Mouse (Mus musculus): ENCODE data around the gene Slc16a8. TPM values are rescaled to one million over a fixed set of nuclear protein-coding genes. Genes with fewer than 3 reads are reported as not detected.
A peak's percentile ranks its signal among the peaks of the same experiment; 100 is the strongest.

The Slc16a8 gene
- total RNA-seq (2014; rRNA removed) = 0.62 and 0.95 TPM in 2 replicates
- polyA plus RNA-seq (2015; fragmentation: Nextera tagmentation; extraction: Ambion mirVana) = 1.4 and 1.6 TPM in 2 replicates

- H3K9me3 ChIP-seq (ENCODE audit: low read length) = no peaks in the 10 kb centered on the region
- H3K27me3 ChIP-seq (ENCODE audit: insufficient read depth, low read length) = peaks cover 7% of the 10 kb centered on the region; the same call in 1 of the 2 replicates
- no peak for ATAC-seq
- 13% methylated on average over 3 of the region's 3 CpGs for WGBS
- 0 out of 2 replicates have a peak, but pooled peaks cover 2% of the 10 kb centered on the region for H3K36me3 ChIP-seq (ENCODE audit: insufficient read depth)
- no peak within 1 kb of the TSS for H3K27ac ChIP-seq (ENCODE audit: low read depth, low read length)
- H3K9ac ChIP-seq = no peak within 1 kb of the TSS
- no peak for TF ChIP-seq CTCF (IDR thresholded peaks at IDR 0.05; ENCODE audit: low read depth)
- no peak within 1 kb of the TSS for H3K4me2 ChIP-seq (ENCODE audit: low read depth)
- H3K4me1 ChIP-seq (ENCODE audit: insufficient read depth) = peaks cover 6% of the 10 kb centered on the region; the same call in 1 of the 2 replicates
- H3K4me3 ChIP-seq (ENCODE audit: low read depth, low read length) = no peak within 1 kb of the TSS
- DNase-seq = no peak
Observed at GRCm38 (mm10) chr15:79254661-79255060, at the start of gene Slc16a8. Slc16a8 (minus strand) TSS chr15:79254761.

- 80% methylated on average over 8 of the region's 8 CpGs for WGBS
- Histone ChIP-seq H3K27ac (ENCODE audit: low read depth, low read length) (no peak overlapping the region), H3K9ac (no peak overlapping the region), H3K4me3 (ENCODE audit: low read depth, low read length) (no peak overlapping the region), H3K27me3 (ENCODE audit: insufficient read depth, low read length) (no peaks in the 10 kb centered on the region), H3K9me3 (ENCODE audit: low read length) (no peaks in the 10 kb centered on the region), H3K36me3 (ENCODE audit: insufficient read depth) (peaks cover 9% of the 10 kb centered on the region; the same call in 1 of the 2 replicates), H3K4me1 (ENCODE audit: insufficient read depth) (no peaks in the 10 kb centered on the region), H3K4me2 (ENCODE audit: low read depth) (no peak overlapping the region)
- DNase-seq (no peak), ATAC-seq (no peak)
- TF ChIP-seq CTCF (IDR thresholded peaks at IDR 0.05; ENCODE audit: low read depth) = no peak
Observed at GRCm38 (mm10) chr15:79303725-79304124, 49.2 kb upstream of the Slc16a8 start.

- Histone ChIP-seq H3K4me3 (ENCODE audit: low read depth, low read length) (no peak overlapping the region), H3K9ac (no peak overlapping the region), H3K27me3 (ENCODE audit: insufficient read depth, low read length) (no peaks in the 10 kb centered on the region), H3K4me1 (ENCODE audit: insufficient read depth) (no peaks in the 10 kb centered on the region), H3K27ac (ENCODE audit: low read depth, low read length) (no peak overlapping the region), H3K9me3 (ENCODE audit: low read length) (no peaks in the 10 kb centered on the region), H3K36me3 (ENCODE audit: insufficient read depth) (no peaks in the 10 kb centered on the region), H3K4me2 (ENCODE audit: low read depth) (no peak overlapping the region)
- DNase-seq (no peak), ATAC-seq (no peak)
- 96% methylated on average over 2 of the region's 2 CpGs for WGBS
- no peak for TF ChIP-seq CTCF (IDR thresholded peaks at IDR 0.05; ENCODE audit: low read depth)
Observed at GRCm38 (mm10) chr15:79299563-79300155, 45.1 kb upstream of the Slc16a8 start.

GRCm38 (mm10) chr15:79298553-79298952 is 44.0 kb upstream of the Slc16a8 start:
- DNase-seq (no peak), ATAC-seq (no peak)
- TF ChIP-seq CTCF (IDR thresholded peaks at IDR 0.05; ENCODE audit: low read depth) = no peak
- Histone ChIP-seq H3K36me3 (ENCODE audit: insufficient read depth) (no peaks in the 10 kb centered on the region), H3K9ac (no peak overlapping the region), H3K4me3 (ENCODE audit: low read depth, low read length) (no peak overlapping the region), H3K4me1 (ENCODE audit: insufficient read depth) (no peaks in the 10 kb centered on the region), H3K27ac (ENCODE audit: low read depth, low read length) (no peak overlapping the region), H3K27me3 (ENCODE audit: insufficient read depth, low read length) (no peaks in the 10 kb centered on the region), H3K4me2 (ENCODE audit: low read depth) (no peak overlapping the region), H3K9me3 (ENCODE audit: low read length) (no peaks in the 10 kb centered on the region)
- 80% methylated on average over 6 of the region's 6 CpGs for WGBS

GRCm38 (mm10) chr15:79292779-79293178 is 38.2 kb upstream of the Slc16a8 start:
- Histone ChIP-seq H3K4me3 (ENCODE audit: low read depth, low read length) (no peak overlapping the region), H3K27ac (ENCODE audit: low read depth, low read length) (no peak overlapping the region), H3K9me3 (ENCODE audit: low read length) (no peaks in the 10 kb centered on the region), H3K36me3 (ENCODE audit: insufficient read depth) (no peaks in the 10 kb centered on the region), H3K4me2 (ENCODE audit: low read depth) (no peak overlapping the region), H3K4me1 (ENCODE audit: insufficient read depth) (no peaks in the 10 kb centered on the region), H3K27me3 (ENCODE audit: insufficient read depth, low read length) (no peaks in the 10 kb centered on the region), H3K9ac (no peak overlapping the region)
- TF ChIP-seq CTCF (IDR thresholded peaks at IDR 0.05; ENCODE audit: low read depth) = no peak
- 88% methylated on average over 9 of the region's 9 CpGs for WGBS
- ATAC-seq = no peak
- no peak for DNase-seq

GRCm38 (mm10) chr15:79290340-79290739 is 35.8 kb upstream of the Slc16a8 start:
- Histone ChIP-seq H3K4me2 (ENCODE audit: low read depth) (no peak overlapping the region), H3K4me3 (ENCODE audit: low read depth, low read length) (no peak overlapping the region), H3K27me3 (ENCODE audit: insufficient read depth, low read length) (no peaks in the 10 kb centered on the region), H3K9me3 (ENCODE audit: low read length) (no peaks in the 10 kb centered on the region), H3K9ac (no peak overlapping the region), H3K36me3 (ENCODE audit: insufficient read depth) (no peaks in the 10 kb centered on the region), H3K4me1 (ENCODE audit: insufficient read depth) (no peaks in the 10 kb centered on the region), H3K27ac (ENCODE audit: low read depth, low read length) (no peak overlapping the region)
- 85% methylated on average over 3 of the region's 3 CpGs for WGBS
- TF ChIP-seq CTCF (IDR thresholded peaks at IDR 0.05; ENCODE audit: low read depth) = peak; percentile 30; the same call in 1 of the 2 replicates
- ATAC-seq = no peak
- DNase-seq = no peak

GRCm38 (mm10) chr15:79289441-79289840 is 34.9 kb upstream of the Slc16a8 start:
- no peak for ATAC-seq
- no peaks in the 10 kb centered on the region for H3K27me3 ChIP-seq (ENCODE audit: insufficient read depth, low read length)
- 89% methylated on average over 12 of the region's 12 CpGs for WGBS

More at GRCm38 (mm10) chr15:79289441-79289840, 34.9 kb upstream of the Slc16a8 start:
- no peak overlapping the region for H3K27ac ChIP-seq (ENCODE audit: low read depth, low read length)
- DNase-seq = no peak
- H3K9me3 ChIP-seq (ENCODE audit: low read length) = no peaks in the 10 kb centered on the region
- H3K4me1 ChIP-seq (ENCODE audit: insufficient read depth) = no peaks in the 10 kb centered on the region
- no peak overlapping the region for H3K4me2 ChIP-seq (ENCODE audit: low read depth)
- H3K9ac ChIP-seq = no peak overlapping the region
- no peak for TF ChIP-seq CTCF (IDR thresholded peaks at IDR 0.05; ENCODE audit: low read depth)
- no peak overlapping the region for H3K4me3 ChIP-seq (ENCODE audit: low read depth, low read length)
- H3K36me3 ChIP-seq (ENCODE audit: insufficient read depth) = no peaks in the 10 kb centered on the region
